Mouse (Mus musculus) liver, postnatal 0 days (tissue): ENCODE data around the gene H1f0. TPM values are rescaled to one million over a fixed set of nuclear protein-coding genes. Genes with fewer than 3 reads are reported as not detected.

Source experiments
- ATAC-seq: fragments of 200-750 bp; cut with Nextera tagmentation; 2 replicates; pipeline ENCODE4 v1.8.0; 2017; ENCODE audit warnings: mild to moderate bottlenecking, moderate library complexity
- DNase-seq: peaks from one replicate; pipeline ENCODE4 v3.0.0-alpha.2; 2016
- H3K27ac ChIP-seq: fragments of 300-500 bp; sonication (generic); 2 replicates; pipeline ENCODE4 v1.5.1; 2014; ENCODE audit warnings: antibody characterized with exemption, moderate library complexity, mild to moderate bottlenecking, low read depth
- H3K27me3 ChIP-seq: fragments of 300-500 bp; sonication (generic); 2 replicates; pipeline ENCODE4 v1.6.1; 2014; ENCODE audit warnings: low read length, control low read depth, mixed read lengths; ENCODE audit not compliant: insufficient read depth
- H3K36me3 ChIP-seq: fragments of 300-500 bp; sonication (generic); replicated peaks from 2 replicates; pipeline ENCODE4 v1.6.1; 2014; ENCODE audit warnings: mild to moderate bottlenecking, control low read depth, low read length, moderate library complexity, mixed read lengths; ENCODE audit not compliant: insufficient read depth
- H3K4me1 ChIP-seq: fragments of 300-500 bp; sonication (generic); 2 replicates; pipeline ENCODE4 v1.6.1; 2014; ENCODE audit warnings: antibody characterized with exemption, mild to moderate bottlenecking, control low read depth; ENCODE audit not compliant: insufficient read depth
- H3K4me2 ChIP-seq: fragments of 300-500 bp; sonication (generic); 2 replicates; pipeline ENCODE4 v1.6.1; 2014; ENCODE audit warnings: low read depth, mild to moderate bottlenecking, low read length, moderate library complexity, mixed read lengths
- H3K4me3 ChIP-seq: fragments of 300-500 bp; sonication (generic); 2 replicates; pipeline ENCODE4 v1.5.1; 2014; ENCODE audit warnings: low read depth, low read length
- H3K9ac ChIP-seq: fragments of 300-500 bp; sonication (generic); replicated peaks from 2 replicates; pipeline ENCODE4 v1.6.1; 2014; ENCODE audit warnings: mild to moderate bottlenecking, moderate library complexity
- H3K9me3 ChIP-seq: fragments of 300-500 bp; sonication (generic); 2 replicates; pipeline ENCODE4 v1.6.1; 2016; ENCODE audit warnings: mild to moderate bottlenecking, control low read depth, low read length, mixed read lengths
- CTCF ChIP-seq: sonication (generic); IDR thresholded peaks from 2 replicates; pipeline ENCODE4 v1.5.1; 2016; ENCODE audit warnings: antibody characterized with exemption, low read depth
- EP300 ChIP-seq: IDR thresholded peaks from 2 replicates; pipeline ENCODE4 v1.6.1; 2016; ENCODE audit warnings: antibody characterized with exemption, low read depth, mild to moderate bottlenecking
- WGBS: fragments of 180-500 bp; shearing (Covaris S2); extraction: QIAGEN DNeasy Blood & Tissue Kit; methylation state at CpG from one replicate; pipeline ENCODE4 v1.1.7; 2014; ENCODE audit not compliant: insufficient replicate concordance; 5-methylcytosine and 5-hydroxymethylcytosine counted together
- microRNA-seq: library from miRNA; unstranded; fragments of <30 nt; microRNA quantifications from one replicate; pipeline ENCODE4, GENCODE M21; 2016
- polyA plus RNA-seq: library from polyadenylated mRNA; unstranded; fragments of >200 nt; fragmentation: Nextera tagmentation; extraction: Ambion mirVana; gene quantifications from 2 replicates; pipeline ENCODE4 v1.2.1, GENCODE M21; 2015

The H1f0 gene
- polyA plus RNA-seq, 1 experiment from 2014 or later: 125 TPM

DNA sequence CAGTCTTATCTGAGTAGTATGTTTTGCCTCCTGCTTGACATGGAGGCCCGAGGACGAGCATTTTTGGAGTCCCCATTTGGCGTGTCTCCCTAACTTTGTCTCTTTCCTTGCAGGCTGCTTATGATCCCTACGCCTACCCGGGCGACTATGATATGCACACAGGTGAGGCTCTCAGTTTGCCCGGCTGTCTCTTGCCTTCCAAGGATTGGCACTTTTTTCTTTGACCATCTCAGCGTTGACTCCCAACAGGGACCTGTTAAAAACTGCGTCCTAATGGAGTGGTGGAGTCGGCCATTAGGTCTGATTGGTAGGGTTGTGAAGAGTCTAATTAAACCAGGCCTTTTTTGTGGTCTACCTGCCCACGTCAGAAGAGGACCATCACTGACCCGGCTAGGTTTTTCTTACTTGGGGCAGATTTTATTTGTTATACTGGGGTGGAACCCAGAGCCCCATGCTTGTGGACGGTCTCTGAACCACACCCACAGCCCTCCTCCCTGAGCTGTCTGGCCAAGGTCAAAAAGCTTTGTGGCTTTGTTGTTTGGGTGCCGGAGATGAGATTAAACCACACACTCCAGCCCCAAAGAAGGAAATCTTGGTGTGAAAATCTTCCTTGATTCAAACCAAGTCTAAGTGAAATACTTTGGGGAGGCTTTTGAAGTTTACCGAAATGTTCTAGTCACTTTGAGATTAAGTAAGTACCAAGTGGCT is 47.6 kb downstream of the H1f0 start:
- peak overlapping the region; percentile 78 for H3K27ac ChIP-seq
- no peaks in the 10 kb centered on the region for H3K9me3 ChIP-seq
- peak overlapping the region; percentile 86 for H3K4me3 ChIP-seq
- peak overlapping the region; percentile 81 for H3K4me2 ChIP-seq
- TF ChIP-seq CTCF: no peak
- TF ChIP-seq EP300: no peak
- ATAC-seq: no peak; the same call in 1 of the 2 replicates
- H3K27me3 ChIP-seq: no peaks in the 10 kb centered on the region
- H3K9ac ChIP-seq: peak overlapping the region; percentile 89
- WGBS: 20% methylated on average over 15 of the region's 15 CpGs
- H3K4me1 ChIP-seq: peaks cover 9% of the 10 kb centered on the region
- H3K36me3 ChIP-seq: peaks cover 41% of the 10 kb centered on the region
- DNase-seq: no peak

DNA sequence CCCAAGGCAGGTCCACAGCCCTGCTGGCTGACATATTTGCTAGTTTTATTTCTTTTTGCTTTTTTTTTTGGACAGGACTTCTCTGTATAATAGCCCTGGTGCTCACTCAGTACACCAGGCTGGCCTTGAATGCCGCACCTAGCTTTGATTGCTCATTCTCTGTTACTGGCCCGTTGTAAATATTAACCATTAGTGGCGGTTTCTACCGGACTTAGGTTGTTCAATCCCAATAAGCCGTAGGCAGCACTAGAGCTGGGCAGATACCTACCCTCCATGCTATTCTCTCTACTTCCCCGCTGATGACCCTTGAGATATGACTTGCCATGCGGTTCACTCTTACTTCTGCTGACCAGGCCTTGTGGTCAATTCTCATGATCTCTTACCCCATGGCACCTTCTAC is 51.3 kb downstream of the H1f0 start:
- DNase-seq: no peak
- no peak for TF ChIP-seq CTCF
- no peak for TF ChIP-seq EP300
- 77% methylated on average over 7 of the region's 7 CpGs for WGBS
- Histone ChIP-seq H3K27ac (no peak overlapping the region), H3K36me3 (peaks cover 78% of the 10 kb centered on the region), H3K4me1 (peaks cover 9% of the 10 kb centered on the region), H3K9ac (no peak overlapping the region), H3K4me2 (no peak overlapping the region), H3K4me3 (no peak overlapping the region), H3K9me3 (no peaks in the 10 kb centered on the region), H3K27me3 (no peaks in the 10 kb centered on the region)
- no peak for ATAC-seq

Small RNA genes lying within 50 kb of the gene (microRNA-seq; reads per million reads assigned to microRNA genes)
- gene Mir6956: 1.6 reads per million

Other genes starting within 250 kb of the H1f0 start
- gene Card10, start 225.4 kb upstream of the H1f0 start, polyA plus RNA-seq: 1.5 and 1.8 TPM in 2 replicates
- 12.6 and 19.8 TPM in 2 replicates for gene Cdc42ep1, start 185.8 kb upstream of the H1f0 start, polyA plus RNA-seq
- gene Lgals2, start 172.9 kb upstream of the H1f0 start, polyA plus RNA-seq: 3.4 TPM in 2 replicates
- gene Gga1, start 151.3 kb upstream of the H1f0 start, polyA plus RNA-seq: 12.9 and 14.8 TPM in 2 replicates
- 0.07 TPM in 1 of 2 replicates, not detected in the other for gene Gm49510, start 128.8 kb upstream of the H1f0 start, polyA plus RNA-seq
- 7.4 and 8.2 TPM in 2 replicates for gene Sh3bp1, start 128.7 kb upstream of the H1f0 start, polyA plus RNA-seq
- gene Pdxp, start 114.5 kb upstream of the H1f0 start, polyA plus RNA-seq: 1.9 and 2.1 TPM in 2 replicates
- gene Lgals1, start 101.7 kb upstream of the H1f0 start, polyA plus RNA-seq: 93.4 and 102 TPM in 2 replicates
- gene Nol12, start 93.5 kb upstream of the H1f0 start, polyA plus RNA-seq: 20.3 and 21.5 TPM in 2 replicates
- 11.9 and 12.7 TPM in 2 replicates for gene Triobp, start 80.7 kb upstream of the H1f0 start, polyA plus RNA-seq
- gene Galr3, start 13.4 kb downstream of the H1f0 start, polyA plus RNA-seq: 0.08 and 0.16 TPM in 2 replicates
- 21.3 and 22.5 TPM in 2 replicates for gene Ankrd54, start 34.4 kb downstream of the H1f0 start, polyA plus RNA-seq
- 70.9 and 76.4 TPM in 2 replicates for gene Eif3l, start 46.7 kb downstream of the H1f0 start, polyA plus RNA-seq
- 0.92 and 1.3 TPM in 2 replicates for gene Micall1, start 80.4 kb downstream of the H1f0 start, polyA plus RNA-seq
- gene Polr2f, start 112.6 kb downstream of the H1f0 start, polyA plus RNA-seq: 129 and 130 TPM in 2 replicates
- gene 1700088E04Rik, start 112.8 kb downstream of the H1f0 start, polyA plus RNA-seq: 0.72 and 1.2 TPM in 2 replicates
- 0.07 and 0.08 TPM in 2 replicates for gene Sox10, start 136.8 kb downstream of the H1f0 start, polyA plus RNA-seq
- 11.5 and 12.2 TPM in 2 replicates for gene Pick1, start 200.7 kb downstream of the H1f0 start, polyA plus RNA-seq
- 0.08 TPM in 2 replicates for gene Gm49486, start 200.9 kb downstream of the H1f0 start, polyA plus RNA-seq
- gene Slc16a8, start 226.3 kb downstream of the H1f0 start, polyA plus RNA-seq: not detected in 2 replicates